Mouse (Mus musculus): ENCODE measurements around the gene Armc8. TPM values are rescaled to one million over a fixed set of nuclear protein-coding genes. Genes with fewer than 3 reads are reported as not detected.
A peak's percentile ranks its signal among the peaks of the same experiment; 100 is the strongest.

The Armc8 gene
- polyA plus RNA-seq, 1 experiment = 23.9 TPM

DNA sequence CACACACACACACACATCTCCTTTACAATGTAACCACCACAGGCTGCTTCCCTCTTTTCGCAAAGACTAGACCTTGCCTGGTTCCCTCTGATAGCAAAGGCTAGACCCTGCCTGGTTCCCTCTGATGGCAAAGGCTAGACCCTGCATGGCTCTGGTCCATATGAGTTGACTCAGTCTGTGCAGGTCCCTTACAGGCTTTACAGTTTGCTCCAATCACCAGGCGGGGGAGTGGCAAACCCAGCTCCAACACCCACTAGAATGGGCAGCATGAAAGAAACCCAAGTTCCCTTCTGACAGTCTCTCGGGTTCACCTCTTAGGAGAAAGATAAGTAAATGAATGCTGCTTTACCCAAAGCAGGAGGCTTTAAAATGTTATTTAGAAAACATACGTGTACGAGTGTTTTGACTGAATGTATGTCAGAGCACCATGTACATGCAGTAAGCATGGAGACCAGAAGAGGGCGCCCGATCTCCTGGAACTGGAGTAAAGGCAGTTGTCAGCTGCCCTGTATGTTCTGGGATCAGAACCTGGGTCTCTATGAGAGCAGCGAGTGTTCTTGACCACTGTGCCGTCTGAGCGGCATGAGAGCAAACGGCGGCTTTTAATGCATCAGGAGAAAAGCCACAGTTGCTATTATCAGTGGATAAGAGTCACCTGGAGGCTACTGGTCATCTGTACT, 110.0 kb downstream of the Armc8 start:
- TF ChIP-seq POLR2A (IDR thresholded peaks at IDR 0.05; ENCODE audit: low read depth, low read length) (no peak), CTCF (IDR thresholded peaks at IDR 0.05; ENCODE audit: borderline replicate concordance, insufficient read depth, low read length) (peak; percentile 20; the same call in 1 of the 2 replicates)
- no peaks in the 10 kb centered on the region for H3K4me1 ChIP-seq (ENCODE audit: control insufficient read depth, insufficient read depth, low read length)
- H3K4me3 ChIP-seq (ENCODE audit: insufficient read depth, low read length) = no peak overlapping the region
- H3K27ac ChIP-seq (ENCODE audit: insufficient read depth, low read length) = no peak overlapping the region

DNA sequence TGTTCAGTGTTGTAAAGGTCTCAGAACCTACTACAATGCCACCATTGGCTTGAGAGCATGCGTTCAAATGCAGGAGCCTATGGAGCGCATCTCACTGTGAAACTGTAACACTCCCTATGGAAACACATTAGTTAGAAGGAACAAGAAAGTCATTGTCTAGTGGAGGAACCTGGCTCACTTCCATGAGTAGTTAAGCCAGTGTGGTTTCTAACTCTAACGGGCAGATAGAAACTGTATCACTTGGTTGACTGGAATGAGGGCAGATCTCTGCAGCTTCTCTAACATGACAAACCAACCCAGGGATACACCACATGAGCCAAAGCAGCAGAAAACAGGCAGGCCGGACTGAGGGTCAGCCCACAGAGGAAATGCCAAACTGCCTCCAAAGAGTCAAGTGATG, 114.5 kb downstream of the Armc8 start:
- Histone ChIP-seq H3K4me3 (ENCODE audit: insufficient read depth, low read length) (no peak overlapping the region), H3K27ac (ENCODE audit: insufficient read depth, low read length) (no peak overlapping the region), H3K4me1 (ENCODE audit: control insufficient read depth, insufficient read depth, low read length) (no peaks in the 10 kb centered on the region)
- no peak for TF ChIP-seq POLR2A (IDR thresholded peaks at IDR 0.05; ENCODE audit: low read depth, low read length)
- TF ChIP-seq CTCF (IDR thresholded peaks at IDR 0.05; ENCODE audit: borderline replicate concordance, insufficient read depth, low read length) = no peak

- Histone ChIP-seq H3K4me3 (ENCODE audit: insufficient read depth, low read length) (no peak within 1 kb of the TSS), H3K4me1 (ENCODE audit: control insufficient read depth, insufficient read depth, low read length) (peaks cover 4% of the 10 kb centered on the region), H3K27ac (ENCODE audit: insufficient read depth, low read length) (no peak within 1 kb of the TSS)
- TF ChIP-seq CTCF (IDR thresholded peaks at IDR 0.05; ENCODE audit: borderline replicate concordance, insufficient read depth, low read length) = no peak
- TF ChIP-seq POLR2A (IDR thresholded peaks at IDR 0.05; ENCODE audit: low read depth, low read length) = no peak
Observed at GRCm38 (mm10) chr9:99451161-99451560, 117.5 kb downstream of the Armc8 start, which contains the start of gene Nme9. Gene Nme9, plus strand, starts transcription at chr9:99451475.

- H3K4me1 ChIP-seq (ENCODE audit: control insufficient read depth, insufficient read depth, low read length) = peaks cover 9% of the 10 kb centered on the region
- peak; percentile 47; the same call in 1 of the 2 replicates for TF ChIP-seq CTCF (IDR thresholded peaks at IDR 0.05; ENCODE audit: borderline replicate concordance, insufficient read depth, low read length)
- no peak for TF ChIP-seq POLR2A (IDR thresholded peaks at IDR 0.05; ENCODE audit: low read depth, low read length)
- H3K4me3 ChIP-seq (ENCODE audit: insufficient read depth, low read length) = no peak overlapping the region
- H3K27ac ChIP-seq (ENCODE audit: insufficient read depth, low read length) = no peak overlapping the region
Observed at GRCm38 (mm10) chr9:99449886-99450647, 118.6 kb downstream of the Armc8 start.

DNA sequence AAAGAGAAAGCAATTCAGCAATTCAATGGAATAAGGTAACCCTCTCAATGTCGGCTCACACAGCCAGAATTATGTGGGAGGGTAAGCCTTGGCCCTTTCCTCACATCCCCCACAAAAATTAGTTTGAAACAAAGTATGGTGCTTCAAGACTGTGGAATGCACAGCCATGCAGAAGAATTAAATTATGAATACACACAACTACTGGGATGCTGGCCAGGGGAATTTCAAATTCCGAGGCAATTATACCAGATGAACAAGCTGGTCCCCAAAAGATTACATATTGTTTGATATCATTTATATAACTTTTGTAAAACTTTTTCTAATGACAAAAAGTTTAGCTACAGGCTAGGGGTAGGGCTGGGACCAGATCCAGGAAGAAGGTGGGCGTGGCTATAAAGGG, 121.4 kb downstream of the Armc8 start:
- Histone ChIP-seq H3K4me3 (ENCODE audit: insufficient read depth, low read length) (no peak overlapping the region), H3K27ac (ENCODE audit: insufficient read depth, low read length) (peak overlapping the region; percentile 82; the same call in 1 of the 2 replicates), H3K4me1 (ENCODE audit: control insufficient read depth, insufficient read depth, low read length) (peaks cover 11% of the 10 kb centered on the region)
- TF ChIP-seq CTCF (IDR thresholded peaks at IDR 0.05; ENCODE audit: borderline replicate concordance, insufficient read depth, low read length) (no peak), POLR2A (IDR thresholded peaks at IDR 0.05; ENCODE audit: low read depth, low read length) (no peak)

- Histone ChIP-seq H3K4me3 (ENCODE audit: insufficient read depth, low read length) (no peak overlapping the region), H3K27ac (ENCODE audit: insufficient read depth, low read length) (no peak overlapping the region), H3K4me1 (ENCODE audit: control insufficient read depth, insufficient read depth, low read length) (peaks cover 11% of the 10 kb centered on the region)
- TF ChIP-seq POLR2A (IDR thresholded peaks at IDR 0.05; ENCODE audit: low read depth, low read length) = no peak
Observed at GRCm38 (mm10) chr9:99446259-99446658, 122.4 kb downstream of the Armc8 start.

DNA sequence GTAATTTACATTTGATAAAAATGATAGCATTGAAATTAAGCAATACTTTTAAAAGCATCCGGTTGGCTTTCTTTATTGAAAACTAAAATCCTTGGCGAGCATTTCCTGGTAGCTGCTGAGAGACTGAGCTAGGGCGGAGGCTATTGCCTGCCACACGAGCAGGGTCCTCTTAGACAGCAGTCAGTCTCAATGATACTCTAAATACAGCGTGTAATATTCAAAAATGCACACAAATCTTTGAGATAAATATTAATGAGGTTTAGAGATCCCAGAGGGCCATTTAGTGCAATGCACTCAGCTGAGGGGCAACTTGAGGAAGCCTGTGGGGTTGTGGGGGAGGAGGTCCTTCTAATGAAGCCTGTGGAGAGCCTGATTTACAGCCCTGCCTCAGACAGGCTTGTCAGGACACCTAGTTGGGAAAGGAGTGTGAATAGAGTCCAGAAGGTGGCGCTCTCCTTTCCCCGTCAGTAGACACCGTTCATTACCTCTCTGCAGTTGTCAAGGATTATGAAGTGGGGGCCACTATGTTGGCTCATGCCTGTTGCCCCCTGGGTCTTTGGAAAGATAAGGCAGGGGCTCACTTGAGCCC, 124.0 kb downstream of the Armc8 start:
- no peak overlapping the region for H3K4me3 ChIP-seq (ENCODE audit: insufficient read depth, low read length)
- TF ChIP-seq POLR2A (IDR thresholded peaks at IDR 0.05; ENCODE audit: low read depth, low read length) (no peak), CTCF (IDR thresholded peaks at IDR 0.05; ENCODE audit: borderline replicate concordance, insufficient read depth, low read length) (no peak)
- H3K4me1 ChIP-seq (ENCODE audit: control insufficient read depth, insufficient read depth, low read length) = peaks cover 11% of the 10 kb centered on the region
- H3K27ac ChIP-seq (ENCODE audit: insufficient read depth, low read length) = no peak overlapping the region

GRCm38 (mm10) chr9:99441647-99442433, 126.9 kb downstream of the Armc8 start:
- H3K4me3 ChIP-seq (ENCODE audit: insufficient read depth, low read length) = no peak overlapping the region
- peaks cover 11% of the 10 kb centered on the region for H3K4me1 ChIP-seq (ENCODE audit: control insufficient read depth, insufficient read depth, low read length)
- no peak overlapping the region for H3K27ac ChIP-seq (ENCODE audit: insufficient read depth, low read length)
- peak; percentile 19; the same call in 1 of the 2 replicates for TF ChIP-seq CTCF (IDR thresholded peaks at IDR 0.05; ENCODE audit: borderline replicate concordance, insufficient read depth, low read length)
- TF ChIP-seq POLR2A (IDR thresholded peaks at IDR 0.05; ENCODE audit: low read depth, low read length) = no peak

DNA sequence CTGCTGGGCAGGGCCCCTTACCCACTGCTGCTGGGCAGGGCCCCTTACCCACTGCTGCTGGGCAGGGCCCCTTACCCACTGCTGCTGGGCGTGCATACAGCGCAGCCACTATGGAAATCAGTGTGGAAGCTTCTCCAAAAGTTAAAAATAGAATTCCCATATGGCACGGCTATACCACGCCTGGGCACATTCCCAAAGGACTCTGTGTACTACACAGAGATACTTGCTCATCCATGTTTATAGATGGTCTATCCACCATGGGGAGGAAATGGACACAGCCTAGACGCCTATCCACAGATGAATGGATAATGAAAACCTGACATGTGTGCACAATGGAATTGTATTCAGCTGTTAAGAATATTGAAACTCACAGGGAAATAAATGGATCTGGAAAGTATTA, 127.8 kb downstream of the Armc8 start:
- Histone ChIP-seq H3K4me3 (ENCODE audit: insufficient read depth, low read length) (no peak overlapping the region), H3K27ac (ENCODE audit: insufficient read depth, low read length) (no peak overlapping the region), H3K4me1 (ENCODE audit: control insufficient read depth, insufficient read depth, low read length) (peaks cover 11% of the 10 kb centered on the region)
- TF ChIP-seq POLR2A (IDR thresholded peaks at IDR 0.05; ENCODE audit: low read depth, low read length) = no peak
- TF ChIP-seq CTCF (IDR thresholded peaks at IDR 0.05; ENCODE audit: borderline replicate concordance, insufficient read depth, low read length) = no peak

Measured in embryonic fibroblast, embryonic 13.5 days (primary cell).